Mouse (Mus musculus) cerebellum, postnatal 4 days (tissue): ENCODE data around the gene Qsox2.

Experiments used
- DNase-seq, 2 experiments: peaks; one replicate each; pipeline ENCODE4 v3.0.0; 2022; ENCODE audit warnings: low spot score in 2 of 2, mixed read lengths in 1 of 2

Gene Qsox2

DNA sequence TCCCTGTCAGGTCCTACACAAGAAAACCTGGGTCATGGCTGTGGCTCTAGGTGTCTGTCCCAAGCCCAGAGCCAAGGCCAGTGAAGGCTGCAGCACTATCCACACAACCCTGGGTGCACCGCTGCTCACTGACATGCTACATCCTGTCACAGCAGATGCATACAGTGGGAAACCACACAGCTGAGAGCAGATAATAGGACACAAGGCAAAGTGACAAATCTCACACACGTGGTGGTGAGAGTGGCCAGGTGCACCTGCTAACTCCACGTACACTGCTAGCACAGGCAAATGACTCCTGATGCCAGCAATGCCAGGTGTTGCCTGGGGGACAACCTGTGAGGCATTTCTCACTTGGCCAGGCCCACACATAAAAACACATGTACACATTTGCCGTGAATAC, 12.1 kb downstream of the Qsox2 start:
- no peak for DNase-seq

DNA sequence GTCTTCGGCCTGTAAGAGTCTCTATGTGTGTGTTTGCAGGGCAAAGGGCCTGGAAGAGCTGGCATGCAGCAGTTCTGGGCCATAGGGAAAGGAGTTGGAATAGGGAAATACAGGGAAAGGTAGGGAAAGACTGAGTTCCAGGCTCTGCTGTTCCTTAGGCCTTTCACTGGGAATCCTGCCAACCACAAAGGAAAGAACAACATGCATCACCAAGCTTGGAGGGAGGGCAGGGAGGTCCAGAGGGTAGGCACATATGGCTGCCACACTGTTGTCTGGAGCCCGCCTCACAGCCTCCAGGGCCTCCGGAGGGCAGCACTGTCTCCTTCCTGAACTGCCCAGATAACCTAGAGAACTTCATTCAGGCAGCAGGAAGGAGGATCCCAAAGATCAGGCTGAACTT, 13.4 kb downstream of the Qsox2 start:
- DNase-seq = no peak

DNA sequence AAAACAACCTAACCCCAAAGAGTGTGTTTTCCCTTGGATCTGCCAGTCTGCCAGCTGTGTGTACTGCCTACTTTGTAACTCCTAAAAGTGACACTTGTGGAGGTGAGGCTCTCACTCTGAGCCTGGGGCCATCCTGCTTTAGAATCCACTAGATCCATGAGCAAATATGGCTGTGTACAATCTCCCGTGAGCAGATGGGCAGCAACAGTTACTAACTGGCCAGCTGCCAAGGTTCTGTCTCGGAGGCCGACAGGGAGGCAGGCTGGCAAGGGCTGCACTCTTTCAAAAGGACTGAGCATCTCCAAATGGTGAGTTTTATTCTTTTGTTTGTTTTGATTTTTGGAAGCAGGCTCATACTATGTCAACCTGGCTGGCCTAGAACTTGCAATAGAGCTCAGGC, 22.8 kb downstream of the Qsox2 start:
- DNase-seq = peak in 1 of 2 experiments; percentile 81

DNA sequence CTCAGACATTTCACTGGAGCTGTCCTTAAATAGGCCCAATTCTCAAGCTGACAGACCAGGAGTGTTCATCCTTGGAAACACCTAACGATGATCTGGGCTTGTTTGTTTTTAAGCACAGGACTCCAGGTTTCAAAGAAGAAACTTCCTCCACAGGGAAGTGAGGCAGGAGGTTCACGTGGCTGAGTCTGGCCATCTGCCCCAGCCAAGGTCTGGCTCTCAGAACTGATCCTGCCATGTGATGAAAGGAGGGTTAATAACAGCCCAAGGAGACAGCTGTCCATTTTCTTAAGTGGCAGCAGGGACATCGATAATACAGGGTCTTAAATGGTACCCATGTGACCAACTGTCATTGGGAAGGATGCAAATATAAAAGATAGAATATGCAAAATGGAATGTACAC, 27.8 kb downstream of the Qsox2 start:
- no peak for DNase-seq

DNA sequence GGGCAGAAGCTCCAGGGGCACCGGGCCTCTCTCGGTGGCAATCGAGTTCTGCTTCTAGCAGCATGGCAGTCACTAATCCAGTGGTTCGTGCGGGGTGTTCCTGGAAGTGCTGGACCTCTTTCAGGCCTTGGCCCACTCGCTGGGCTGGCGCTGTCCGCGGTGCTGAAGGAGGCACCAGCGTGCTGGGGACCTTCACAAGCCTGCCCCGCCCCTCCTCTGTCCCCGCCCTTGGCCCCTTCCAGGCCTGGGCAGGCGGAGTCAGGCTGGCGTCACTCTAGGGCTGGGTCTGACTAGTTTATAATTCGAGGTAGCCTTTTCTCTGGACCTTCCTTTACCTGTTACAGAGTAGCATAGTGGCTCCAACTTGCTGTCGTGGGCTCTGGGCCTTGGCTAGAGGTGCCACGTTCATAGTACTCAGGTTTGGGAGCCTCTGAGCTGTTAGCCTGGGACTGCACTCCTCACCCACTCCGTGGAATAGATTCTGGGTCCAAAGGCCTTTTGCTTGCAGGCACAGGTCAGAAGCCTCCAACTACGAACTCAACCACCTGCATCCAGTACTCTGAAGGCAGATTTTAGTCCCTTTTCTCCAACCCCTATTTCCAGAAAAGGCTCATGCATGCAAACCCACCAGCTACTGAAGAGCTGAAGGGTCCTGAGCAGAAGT, 29.1 kb downstream of the Qsox2 start, which contains the start of gene Lhx3:
Gene Lhx3, minus strand, starts transcription at position 164 of the 664 bp plus-strand sequence.
- peak; percentile 52 to 69 for DNase-seq

DNA sequence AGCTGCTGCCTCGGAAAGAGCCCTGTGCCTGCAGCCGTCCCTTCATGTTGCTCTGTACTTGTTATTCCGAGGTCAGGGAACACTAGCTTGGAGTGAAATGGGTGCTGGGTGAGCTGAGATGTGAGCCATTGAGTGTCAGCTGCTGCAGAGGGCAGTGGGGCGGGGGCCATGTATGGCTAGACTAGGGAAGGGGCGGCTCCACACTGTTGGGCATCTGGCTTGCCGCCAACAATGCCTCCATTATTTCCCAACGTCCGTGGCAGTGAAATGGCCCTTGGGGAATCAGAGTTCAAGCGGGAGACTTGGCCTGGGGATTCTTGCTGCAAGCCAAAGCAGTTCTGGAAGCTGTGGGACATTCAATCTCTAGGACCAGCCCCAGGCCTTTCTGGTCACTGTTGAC, 29.8 kb downstream of the Qsox2 start:
- peak in 1 of 2 experiments; percentile 51 for DNase-seq

DNA sequence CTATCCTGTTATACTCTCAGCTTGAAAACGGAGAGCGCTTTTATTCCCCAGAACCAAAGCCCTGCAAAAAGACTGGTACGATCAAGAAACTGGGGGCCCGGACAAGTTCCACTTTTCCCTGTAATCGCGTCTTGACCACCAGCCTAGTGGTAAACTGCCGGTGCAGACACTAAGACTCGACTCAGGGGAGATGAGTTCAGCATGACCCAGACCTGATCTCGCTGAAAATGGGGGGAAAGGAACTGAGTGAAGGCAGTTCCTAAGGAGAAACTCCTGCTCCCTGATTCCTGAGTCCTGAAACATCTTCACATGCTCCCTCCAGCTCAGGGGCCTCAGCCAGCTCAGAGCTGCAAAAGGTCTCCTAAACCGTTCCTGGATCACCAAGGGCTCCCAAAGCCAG, 31.6 kb downstream of the Qsox2 start:
- DNase-seq = no peak

DNA sequence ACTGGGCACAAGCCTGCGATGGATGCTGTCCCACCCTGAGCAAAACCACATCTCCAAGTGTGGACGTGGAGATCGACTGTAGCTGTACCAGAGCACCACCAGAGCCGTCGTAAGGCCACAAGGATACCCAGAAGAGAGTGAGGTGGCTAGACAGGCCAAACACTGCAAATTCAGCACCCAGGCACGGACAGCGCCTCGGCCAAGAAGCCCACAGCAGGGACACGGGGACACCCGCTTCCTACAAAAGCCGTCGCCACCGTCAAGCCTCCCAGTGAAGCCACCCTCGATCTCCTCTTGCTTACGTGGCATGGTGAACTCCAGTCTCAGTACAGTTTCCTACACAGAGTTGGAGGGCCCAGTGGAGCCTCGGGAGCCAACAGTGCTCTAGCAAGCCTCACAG, 32.2 kb downstream of the Qsox2 start:
- DNase-seq = no peak

DNA sequence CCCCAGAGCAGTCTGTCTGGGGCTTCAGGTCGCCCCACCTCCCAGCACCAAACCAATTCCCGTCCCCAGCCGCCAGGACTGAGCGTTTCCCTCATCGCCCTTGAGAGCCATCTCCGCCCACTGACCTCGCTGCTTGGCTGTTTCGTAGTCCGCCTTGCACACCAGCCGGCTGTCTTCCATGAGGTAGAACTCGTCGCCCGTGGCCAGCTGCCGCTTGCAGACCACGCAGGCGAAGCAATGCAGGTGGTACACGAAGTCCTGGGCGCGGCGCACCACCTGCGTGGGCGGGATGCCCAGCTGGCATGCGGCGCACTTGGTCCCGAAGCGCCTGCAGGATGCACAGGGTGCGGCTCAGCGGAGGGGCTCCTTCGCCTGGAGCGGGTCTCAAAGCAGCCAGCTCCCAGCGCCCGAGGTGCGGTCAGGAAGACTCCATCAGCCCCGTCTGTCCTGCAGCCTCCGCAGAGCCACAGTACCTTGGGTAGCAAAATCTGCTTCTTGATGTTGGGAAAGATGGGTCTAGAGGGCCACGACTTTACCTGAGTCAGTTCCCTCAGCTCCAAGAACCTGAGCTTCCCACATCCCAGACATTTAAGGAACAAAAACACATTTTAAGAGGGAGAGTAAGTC, 34.4 kb downstream of the Qsox2 start:
- no peak for DNase-seq

DNA sequence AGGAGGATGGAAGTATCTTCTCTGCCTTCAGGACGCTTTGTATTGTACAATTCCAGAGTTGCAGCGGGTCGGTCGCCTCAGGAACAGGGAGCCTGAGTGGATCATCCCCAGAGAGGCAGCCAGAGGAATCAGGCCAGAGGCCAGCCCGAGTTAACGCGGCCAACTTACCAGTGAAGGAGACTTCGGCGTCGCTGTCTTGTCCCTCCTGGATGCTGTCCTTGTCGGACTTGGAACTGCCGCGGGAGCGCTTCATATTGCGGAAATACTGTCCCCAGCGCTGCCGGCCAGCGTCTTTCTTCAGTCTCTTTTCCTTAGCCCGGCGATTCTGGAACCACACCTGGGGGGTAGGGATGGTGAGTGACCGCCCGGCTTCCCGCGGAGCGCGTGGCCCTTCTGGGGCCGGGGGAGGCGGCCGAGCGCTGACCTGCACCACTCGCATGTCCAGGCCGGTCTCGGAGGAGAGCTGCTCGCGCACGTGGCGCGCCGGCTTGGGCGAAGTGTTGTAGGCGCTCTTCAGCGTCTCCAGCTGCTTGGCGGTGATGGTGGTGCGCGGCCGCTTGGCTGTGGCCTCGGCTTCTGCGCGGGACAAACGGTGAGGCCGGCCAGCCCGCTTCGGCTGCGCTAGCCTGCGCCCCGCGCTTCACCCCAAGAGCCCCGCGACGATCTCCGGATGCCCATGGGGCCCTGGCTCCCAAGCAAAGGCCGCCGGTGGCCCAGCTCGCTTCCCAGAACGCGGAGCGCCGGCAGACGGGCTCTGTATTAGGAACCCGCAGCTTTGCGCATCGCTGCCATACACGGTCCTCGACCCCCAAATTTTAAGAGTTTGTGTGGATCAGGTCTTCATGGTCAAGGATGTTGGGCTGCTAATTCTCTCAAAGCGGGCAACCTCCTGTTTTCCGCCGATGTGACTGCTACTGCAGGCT, 35.1 kb downstream of the Qsox2 start:
- DNase-seq = no peak

DNA sequence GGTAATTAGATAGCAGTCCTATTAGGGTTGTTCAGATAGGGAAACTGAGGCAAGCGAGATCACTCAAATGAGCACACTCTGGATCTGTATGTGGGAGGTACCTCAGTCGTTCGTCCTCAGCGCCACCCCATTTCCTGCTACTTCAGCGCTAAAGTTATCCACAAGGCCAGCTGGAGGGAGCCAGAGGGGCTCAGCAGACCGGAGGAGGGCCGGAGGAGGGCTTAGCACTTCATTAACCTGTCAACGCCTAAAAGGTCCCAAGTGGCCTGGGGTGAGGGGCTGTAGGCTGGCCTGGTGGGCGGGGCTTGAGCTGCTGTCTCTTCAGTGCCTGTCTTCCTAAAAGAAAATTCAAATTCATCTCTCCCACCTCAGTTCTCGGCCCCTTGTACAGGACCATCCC, 38.8 kb downstream of the Qsox2 start:
- no peak for DNase-seq

DNA sequence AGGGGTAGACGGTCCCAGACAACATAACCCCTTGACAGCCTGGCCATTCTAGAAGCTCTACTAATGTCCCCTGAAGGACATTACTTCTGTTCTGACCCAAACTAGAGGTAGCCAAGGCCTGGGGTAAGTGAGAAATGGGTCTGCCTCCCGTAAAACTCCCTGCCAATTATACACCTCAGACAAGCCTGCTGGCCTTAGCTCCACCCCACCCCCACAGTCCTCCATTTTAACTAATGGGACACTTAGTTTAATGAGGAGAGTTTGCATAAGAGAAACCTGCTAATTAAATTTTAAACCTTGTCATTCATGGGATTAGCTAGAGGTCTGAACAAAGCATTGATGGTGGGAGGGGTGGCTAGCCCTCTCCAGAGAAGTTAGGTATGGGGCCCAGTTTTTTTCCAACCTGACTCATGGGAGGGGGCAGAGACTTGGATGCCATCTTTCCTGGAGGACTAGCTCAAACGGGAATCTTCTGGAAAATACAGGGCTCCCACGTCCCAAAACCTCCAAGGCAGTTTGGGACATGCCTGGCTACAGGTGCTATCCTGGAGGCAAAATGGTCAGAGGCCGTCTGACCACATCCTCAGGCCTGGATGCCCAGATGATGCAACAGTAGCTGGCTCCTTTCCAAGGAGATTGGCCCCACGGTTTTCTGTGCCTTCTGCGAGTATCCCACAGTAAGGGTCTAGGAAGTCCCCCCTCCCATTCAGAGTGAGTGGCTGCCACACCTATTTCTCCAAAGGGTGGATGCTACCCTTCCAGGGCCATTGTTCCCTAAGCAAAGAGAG, 42.6 kb downstream of the Qsox2 start:
- DNase-seq = no peak

DNA sequence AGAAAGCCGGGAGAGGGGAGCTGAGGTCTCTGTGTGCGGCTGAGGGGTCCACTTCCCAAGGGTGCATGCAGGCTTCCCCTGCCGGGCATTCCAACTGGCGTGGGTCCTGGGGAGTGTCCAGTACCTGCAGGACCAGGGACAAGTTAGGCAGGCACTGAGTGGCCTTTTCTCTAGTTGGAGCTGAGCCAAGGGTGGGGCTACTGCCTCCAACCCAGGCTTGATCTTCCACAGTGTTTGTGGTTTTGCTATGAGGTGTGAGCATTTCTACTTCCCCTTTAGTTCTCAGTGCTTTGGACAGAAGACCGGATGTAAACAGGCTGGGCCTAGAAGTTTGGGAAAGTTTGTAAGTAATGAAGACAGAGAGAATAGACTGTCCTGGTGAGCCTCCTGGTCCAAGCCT, 48.8 kb downstream of the Qsox2 start:
- no peak for DNase-seq

DNA sequence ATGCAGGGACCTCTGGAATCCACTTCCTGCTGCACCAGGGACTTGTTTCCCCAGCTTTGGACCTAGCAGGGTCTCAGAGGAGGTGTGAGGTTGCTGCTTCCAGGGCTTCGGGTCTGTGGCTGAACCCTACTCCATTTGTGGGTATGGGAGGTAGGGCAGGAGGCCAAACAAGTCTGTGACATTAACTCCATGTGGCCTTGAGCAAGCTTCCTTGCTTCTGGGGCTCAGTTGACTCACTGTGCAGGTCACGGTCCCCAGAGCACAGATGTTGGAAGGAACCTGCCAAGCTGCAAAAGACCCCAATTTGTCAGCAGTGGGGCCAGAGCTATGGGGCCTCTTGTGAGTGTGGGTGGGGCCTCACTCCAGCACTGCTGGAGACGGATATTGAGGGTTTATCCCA, 53.0 kb downstream of the Qsox2 start:
- DNase-seq = no peak

DNA sequence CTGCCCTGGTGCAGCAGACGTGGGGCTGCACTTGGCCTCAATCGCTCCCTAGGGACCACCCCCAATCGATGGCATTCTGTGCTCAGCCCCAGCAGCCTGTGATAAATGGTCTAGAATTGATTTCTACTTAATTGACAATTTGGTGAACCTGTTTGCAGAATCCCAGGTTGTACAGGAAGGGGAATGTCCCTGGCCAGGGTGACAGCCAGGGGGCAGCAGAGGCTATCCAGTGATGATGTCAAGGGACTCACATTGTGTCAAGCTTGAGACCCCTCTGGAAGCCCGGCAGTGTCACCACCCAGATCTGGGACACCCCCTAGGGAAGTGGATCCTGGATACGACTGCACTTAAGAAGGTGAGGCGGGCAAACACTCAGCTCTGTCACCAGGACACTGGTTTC, 54.7 kb downstream of the Qsox2 start:
- DNase-seq = peak; percentile 48 to 70

DNA sequence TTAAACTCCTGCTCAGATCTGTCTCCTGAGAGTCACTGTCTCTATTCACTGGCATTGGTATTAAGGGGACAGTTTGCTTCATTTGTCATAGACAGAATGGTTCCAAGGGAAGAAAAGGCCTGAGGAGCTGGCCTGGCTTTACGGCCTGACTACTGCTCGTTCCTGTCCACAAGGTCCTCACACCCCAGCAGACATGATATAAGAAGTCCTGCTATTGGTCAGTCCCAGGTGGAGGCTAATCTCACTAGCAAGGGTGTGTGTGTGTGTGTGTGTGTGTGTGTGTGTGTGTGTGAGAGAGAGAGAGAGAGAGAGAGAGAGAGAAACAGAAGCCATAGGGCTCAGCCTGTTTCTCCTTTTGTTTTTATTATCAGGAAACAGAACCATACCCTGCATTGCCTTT, 60.1 kb downstream of the Qsox2 start:
- DNase-seq = no peak

DNA sequence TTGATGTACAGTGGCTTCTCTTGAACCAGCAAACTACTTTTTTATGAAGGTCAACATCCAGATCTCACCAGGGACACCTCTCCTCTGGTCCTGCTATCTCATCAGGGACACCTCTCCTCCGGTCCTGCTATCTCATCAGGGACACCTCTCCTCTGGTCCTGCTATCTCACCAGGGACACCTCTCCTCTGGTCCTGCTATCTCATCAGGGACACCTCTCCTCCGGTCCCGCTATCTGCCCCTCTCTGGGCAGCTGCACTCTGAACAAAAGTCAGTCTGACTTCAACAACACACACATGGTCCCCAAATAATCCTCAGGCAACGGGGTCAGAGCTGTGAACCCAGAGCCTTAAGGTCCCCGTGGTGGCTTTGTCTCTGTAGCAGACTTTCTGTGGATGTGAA, 60.6 kb downstream of the Qsox2 start:
- DNase-seq = no peak

DNA sequence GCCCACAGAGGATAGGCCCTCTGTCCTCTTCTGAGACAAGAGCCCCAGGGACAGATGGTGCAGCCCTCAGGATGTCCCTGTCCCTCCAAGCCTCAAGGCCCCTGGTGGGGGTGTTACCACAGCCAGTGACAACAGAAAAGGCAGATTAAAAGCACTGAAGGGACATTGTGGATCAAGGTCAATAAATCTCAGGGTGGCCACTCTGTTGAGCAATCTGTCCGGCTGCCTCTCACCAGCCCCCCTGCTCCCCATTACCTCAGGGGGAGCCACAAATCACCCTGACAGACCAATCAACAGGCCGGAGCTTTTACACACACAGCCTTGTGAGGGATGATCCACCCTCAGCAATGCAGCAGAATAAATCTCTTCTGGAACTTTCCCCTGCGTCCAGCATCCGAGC, 62.1 kb downstream of the Qsox2 start:
- DNase-seq = no peak

DNA sequence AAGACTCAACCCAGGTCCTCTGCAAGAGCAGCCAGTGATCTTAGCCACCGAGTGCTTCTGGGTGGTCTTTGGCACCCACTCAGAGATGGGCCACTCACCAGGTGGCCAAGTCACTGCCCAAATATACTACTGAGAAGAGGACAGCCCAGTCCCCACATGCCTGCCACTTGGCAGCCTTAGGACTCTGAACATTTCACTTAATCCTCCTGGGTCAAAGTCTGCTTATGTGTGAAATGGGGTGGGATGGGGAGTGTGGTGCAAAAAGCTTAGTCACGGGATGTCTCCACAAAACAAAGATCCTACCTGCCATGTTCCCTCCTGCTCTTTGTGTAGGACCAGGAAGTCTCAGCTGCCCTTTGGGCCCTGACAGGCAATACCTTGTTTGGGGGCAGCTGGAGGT, 65.2 kb downstream of the Qsox2 start:
- no peak for DNase-seq

DNA sequence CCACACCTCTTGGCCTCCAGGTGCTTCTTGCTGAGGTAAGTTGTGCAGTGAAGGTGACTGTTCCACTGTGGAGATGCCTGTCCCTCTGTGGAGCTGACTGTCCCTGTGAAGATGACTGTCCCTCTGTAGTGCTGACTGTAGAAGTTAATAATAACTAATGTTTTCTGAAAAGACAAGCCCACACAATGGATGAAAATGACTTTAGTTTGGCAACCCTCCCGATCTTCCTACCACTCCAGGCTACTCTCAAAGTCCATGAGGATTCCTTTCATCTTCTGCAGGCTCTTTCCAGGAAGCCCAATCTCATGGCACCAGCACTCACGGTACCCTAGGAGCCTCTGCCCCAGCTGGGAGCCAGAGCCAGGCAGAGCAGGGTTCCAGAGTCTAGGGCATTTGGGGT, 66.9 kb downstream of the Qsox2 start:
- no peak for DNase-seq

DNA sequence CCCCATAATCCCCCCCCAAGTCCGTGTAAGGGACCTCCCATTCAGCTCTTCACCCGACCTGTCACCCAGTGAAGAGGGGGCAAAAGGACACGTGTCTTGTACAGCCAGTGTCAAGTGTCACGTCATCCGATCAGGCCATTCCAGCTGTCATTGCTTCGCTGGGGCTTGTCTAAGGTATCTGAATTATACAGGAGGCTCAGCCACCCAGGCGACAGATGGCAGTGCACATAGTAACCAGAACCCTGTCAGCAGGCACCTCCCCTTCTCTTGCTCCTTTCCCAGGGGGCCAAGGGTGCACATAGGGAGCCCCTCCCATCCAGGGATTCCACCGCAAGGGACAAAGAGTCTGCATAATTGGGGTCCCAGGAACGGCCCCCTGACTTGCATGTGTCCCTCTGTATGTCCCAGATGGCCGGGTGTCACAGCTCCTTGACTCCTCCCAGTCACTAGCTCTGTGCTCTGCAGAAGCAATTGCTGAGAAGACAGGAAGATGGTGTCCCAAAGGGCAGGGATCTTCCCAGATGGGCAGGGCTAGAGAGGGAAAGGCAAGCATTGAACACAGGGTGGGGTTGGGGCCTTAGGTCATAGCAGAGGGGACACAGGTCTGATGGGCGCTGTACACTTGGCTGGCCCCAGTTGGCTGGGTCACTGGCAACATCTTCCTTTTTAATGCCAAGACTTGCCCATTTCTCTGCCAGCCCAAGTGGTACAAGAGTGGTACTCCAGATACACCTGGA, 68.3 kb downstream of the Qsox2 start:
- no peak for DNase-seq
